Mouse (Mus musculus): ENCODE results near the gene Crybg3. TPM values are rescaled to one million over a fixed set of nuclear protein-coding genes. Genes with fewer than 3 reads are reported as not detected.
A peak's percentile ranks its signal among the peaks of the same experiment; 100 is the strongest.

The Crybg3 gene
- 11.8 and 13.3 TPM in 2 replicates for polyA plus RNA-seq (2011; ENCODE audit: insufficient read depth, insufficient read length, low read depth, missing spikeins)

- Histone ChIP-seq H3K9ac (ENCODE audit: low read depth, poor library complexity, severe bottlenecking) (peak within 1 kb of the TSS; percentile 100), H3K27ac (ENCODE audit: insufficient read depth, low read length) (no peak within 1 kb of the TSS), H3K27me3 (ENCODE audit: control insufficient read depth, insufficient read depth, low read length, poor library complexity, severe bottlenecking) (no peaks in the 10 kb centered on the region; the same call in 1 of the 2 replicates), H3K4me1 (ENCODE audit: control insufficient read depth, insufficient read depth, low read length) (peaks cover 2% of the 10 kb centered on the region), H3K36me3 (ENCODE audit: control insufficient read depth, insufficient read depth, low read length, poor library complexity, severe bottlenecking) (no peaks in the 10 kb centered on the region), H3K9me3 (replicated peaks; ENCODE audit: control insufficient read depth, insufficient read depth, low read length, poor library complexity, severe bottlenecking) (no peaks in the 10 kb centered on the region), H3K4me3 (ENCODE audit: low read depth, low read length) (peak within 1 kb of the TSS; percentile 62)
- TF ChIP-seq EP300 (IDR thresholded peaks at IDR 0.05; ENCODE audit: insufficient read depth, low read depth, low read length) (no peak), POLR2A (IDR thresholded peaks at IDR 0.05; ENCODE audit: insufficient read depth, low read length) (no peak), CTCF (IDR thresholded peaks at IDR 0.05; ENCODE audit: low read depth, low read length) (no peak)
Observed at GRCm38 (mm10) chr16:59600311-59601251, at the start of gene Crybg3. TSS of gene Crybg3 (minus strand) at chr16:59600979.

GRCm38 (mm10) chr16:59643766-59644165 is 43.0 kb upstream of the Crybg3 start:
- Histone ChIP-seq H3K9me3 (replicated peaks; ENCODE audit: control insufficient read depth, insufficient read depth, low read length, poor library complexity, severe bottlenecking) (no peaks in the 10 kb centered on the region), H3K36me3 (ENCODE audit: control insufficient read depth, insufficient read depth, low read length, poor library complexity, severe bottlenecking) (no peaks in the 10 kb centered on the region), H3K4me3 (ENCODE audit: low read depth, low read length) (no peak overlapping the region), H3K9ac (ENCODE audit: low read depth, poor library complexity, severe bottlenecking) (no peak overlapping the region), H3K4me1 (ENCODE audit: control insufficient read depth, insufficient read depth, low read length) (no peaks in the 10 kb centered on the region), H3K27me3 (ENCODE audit: control insufficient read depth, insufficient read depth, low read length, poor library complexity, severe bottlenecking) (no peaks in the 10 kb centered on the region), H3K27ac (ENCODE audit: insufficient read depth, low read length) (no peak overlapping the region)
- TF ChIP-seq POLR2A (IDR thresholded peaks at IDR 0.05; ENCODE audit: insufficient read depth, low read length), result no peak
- TF ChIP-seq CTCF (IDR thresholded peaks at IDR 0.05; ENCODE audit: low read depth, low read length), result no peak
- TF ChIP-seq EP300 (IDR thresholded peaks at IDR 0.05; ENCODE audit: insufficient read depth, low read depth, low read length), result no peak

- Histone ChIP-seq H3K27ac (ENCODE audit: insufficient read depth, low read length) (no peak overlapping the region), H3K36me3 (ENCODE audit: control insufficient read depth, insufficient read depth, low read length, poor library complexity, severe bottlenecking) (no peaks in the 10 kb centered on the region), H3K4me3 (ENCODE audit: low read depth, low read length) (no peak overlapping the region), H3K4me1 (ENCODE audit: control insufficient read depth, insufficient read depth, low read length) (no peaks in the 10 kb centered on the region), H3K9me3 (replicated peaks; ENCODE audit: control insufficient read depth, insufficient read depth, low read length, poor library complexity, severe bottlenecking) (no peaks in the 10 kb centered on the region), H3K9ac (ENCODE audit: low read depth, poor library complexity, severe bottlenecking) (no peak overlapping the region), H3K27me3 (ENCODE audit: control insufficient read depth, insufficient read depth, low read length, poor library complexity, severe bottlenecking) (no peaks in the 10 kb centered on the region)
- TF ChIP-seq EP300 (IDR thresholded peaks at IDR 0.05; ENCODE audit: insufficient read depth, low read depth, low read length), result no peak
- TF ChIP-seq CTCF (IDR thresholded peaks at IDR 0.05; ENCODE audit: low read depth, low read length), result no peak
- no peak for TF ChIP-seq POLR2A (IDR thresholded peaks at IDR 0.05; ENCODE audit: insufficient read depth, low read length)
Observed at GRCm38 (mm10) chr16:59639985-59640384, 39.2 kb upstream of the Crybg3 start.

- TF ChIP-seq POLR2A (IDR thresholded peaks at IDR 0.05; ENCODE audit: insufficient read depth, low read length), result peak; percentile 38
- TF ChIP-seq EP300 (IDR thresholded peaks at IDR 0.05; ENCODE audit: insufficient read depth, low read depth, low read length), result no peak
- no peak for TF ChIP-seq CTCF (IDR thresholded peaks at IDR 0.05; ENCODE audit: low read depth, low read length)
- H3K4me1 ChIP-seq (ENCODE audit: control insufficient read depth, insufficient read depth, low read length), result no peaks in the 10 kb centered on the region
- no peaks in the 10 kb centered on the region for H3K9me3 ChIP-seq (replicated peaks; ENCODE audit: control insufficient read depth, insufficient read depth, low read length, poor library complexity, severe bottlenecking)
- peak within 1 kb of the TSS; percentile 80 for H3K4me3 ChIP-seq (ENCODE audit: low read depth, low read length)
- no peaks in the 10 kb centered on the region for H3K27me3 ChIP-seq (ENCODE audit: control insufficient read depth, insufficient read depth, low read length, poor library complexity, severe bottlenecking)
- H3K27ac ChIP-seq (ENCODE audit: insufficient read depth, low read length), result peak within 1 kb of the TSS; percentile 70
- H3K36me3 ChIP-seq (ENCODE audit: control insufficient read depth, insufficient read depth, low read length, poor library complexity, severe bottlenecking), result no peaks in the 10 kb centered on the region
- peak within 1 kb of the TSS; percentile 69 for H3K9ac ChIP-seq (ENCODE audit: low read depth, poor library complexity, severe bottlenecking)
Observed at GRCm38 (mm10) chr16:59639102-59639691, 38.4 kb upstream of the Crybg3 start, which contains the start of gene Arl6. TSS of gene Arl6 (minus strand) at chr16:59639391.

- no peaks in the 10 kb centered on the region; the same call in 1 of the 2 replicates for H3K36me3 ChIP-seq (ENCODE audit: control insufficient read depth, insufficient read depth, low read length, poor library complexity, severe bottlenecking)
- H3K9ac ChIP-seq (ENCODE audit: low read depth, poor library complexity, severe bottlenecking), result no peak overlapping the region
- H3K27ac ChIP-seq (ENCODE audit: insufficient read depth, low read length), result no peak overlapping the region
- H3K27me3 ChIP-seq (ENCODE audit: control insufficient read depth, insufficient read depth, low read length, poor library complexity, severe bottlenecking), result no peaks in the 10 kb centered on the region
- TF ChIP-seq POLR2A (IDR thresholded peaks at IDR 0.05; ENCODE audit: insufficient read depth, low read length) (no peak), CTCF (IDR thresholded peaks at IDR 0.05; ENCODE audit: low read depth, low read length) (no peak), EP300 (IDR thresholded peaks at IDR 0.05; ENCODE audit: insufficient read depth, low read depth, low read length) (no peak)
- no peaks in the 10 kb centered on the region for H3K4me1 ChIP-seq (ENCODE audit: control insufficient read depth, insufficient read depth, low read length)
- no peaks in the 10 kb centered on the region for H3K9me3 ChIP-seq (replicated peaks; ENCODE audit: control insufficient read depth, insufficient read depth, low read length, poor library complexity, severe bottlenecking)
- no peak overlapping the region for H3K4me3 ChIP-seq (ENCODE audit: low read depth, low read length)
Observed at GRCm38 (mm10) chr16:59634598-59634997, 33.8 kb upstream of the Crybg3 start.
